Mouse (Mus musculus) forebrain, embryonic 14.5 days (tissue): ENCODE measurements around the gene Bex6. TPM values are rescaled to one million over a fixed set of nuclear protein-coding genes. Genes with fewer than 3 reads are reported as not detected.

Source experiments
- ATAC-seq: fragments of 200-750 bp; cut with Nextera tagmentation; 2 replicates; pipeline ENCODE4 v1.8.0; 2017; ENCODE audit warnings: mild to moderate bottlenecking, moderate library complexity
- DNase-seq: peaks from one replicate; pipeline ENCODE4 v3.0.0-alpha.2; 2015; ENCODE audit warnings: low spot score
- H3K27ac ChIP-seq: fragments of 300-500 bp; sonication (generic); 2 replicates; pipeline ENCODE4 v1.5.1; 2014; ENCODE audit warnings: low read depth, mild to moderate bottlenecking, control low read depth, low read length, moderate library complexity
- H3K27me3 ChIP-seq: fragments of 300-500 bp; sonication (generic); replicated peaks from 2 replicates; pipeline ENCODE4 v1.6.1; 2014; ENCODE audit warnings: low read length, control low read depth, mixed read lengths; ENCODE audit not compliant: control insufficient read depth, insufficient read depth
- H3K36me3 ChIP-seq: fragments of 300-500 bp; sonication (generic); 2 replicates; pipeline ENCODE4 v1.6.1; 2014; ENCODE audit warnings: low read length, control low read depth; ENCODE audit not compliant: control insufficient read depth, insufficient read depth
- H3K4me1 ChIP-seq: fragments of 300-500 bp; sonication (generic); 2 replicates; pipeline ENCODE4 v1.6.1; 2014; ENCODE audit warnings: antibody characterized with exemption, low read length, control low read depth; ENCODE audit not compliant: control insufficient read depth, insufficient read depth
- H3K4me2 ChIP-seq: fragments of 300-500 bp; sonication (generic); 2 replicates; pipeline ENCODE4 v1.6.1; 2014; ENCODE audit warnings: mild to moderate bottlenecking, control low read depth, low read length
- H3K4me3 ChIP-seq: fragments of 300-500 bp; sonication (generic); 2 replicates; pipeline ENCODE4 v1.5.1; 2014; ENCODE audit warnings: low read depth, low read length, control low read depth
- H3K9ac ChIP-seq: fragments of 300-500 bp; sonication (generic); 2 replicates; pipeline ENCODE4 v1.6.1; 2014; ENCODE audit warnings: mild to moderate bottlenecking, low read length, control low read depth, moderate library complexity
- H3K9me3 ChIP-seq: fragments of 300-500 bp; sonication (generic); replicated peaks from 2 replicates; pipeline ENCODE4 v1.6.1; 2016; ENCODE audit warnings: low read length, control low read depth, mixed read lengths; ENCODE audit not compliant: control insufficient read depth
- WGBS: fragments of 180-500 bp; shearing (Covaris S2); extraction: QIAGEN DNeasy Blood & Tissue Kit; methylation state at CpG from one replicate; pipeline ENCODE4 v1.1.7; 2014; 5-methylcytosine and 5-hydroxymethylcytosine counted together
- polyA plus RNA-seq: library from polyadenylated mRNA; unstranded; fragments of >200 nt; fragmentation: Nextera tagmentation; extraction: Ambion mirVana; gene quantifications from 2 replicates; pipeline ENCODE4 v1.2.1, GENCODE M21; 2014

Bex6 gene
- not detected in 2 replicates for polyA plus RNA-seq

GRCm38 (mm10) chr16:32179333-32179901 lies at the start of gene Bex6:
TSS of gene Bex6 (plus strand) at chr16:32179823.
- Histone ChIP-seq H3K27ac (no peak within 1 kb of the TSS), H3K4me2 (no peak within 1 kb of the TSS), H3K9ac (no peak within 1 kb of the TSS), H3K36me3 (no peaks in the 10 kb centered on the region), H3K4me1 (no peaks in the 10 kb centered on the region; the same call in 1 of the 2 replicates), H3K4me3 (no peak within 1 kb of the TSS), H3K9me3 (no peaks in the 10 kb centered on the region), H3K27me3 (no peaks in the 10 kb centered on the region)
- no peak for DNase-seq
- ATAC-seq = no peak
- WGBS = 91% methylated on average over 6 of the region's 6 CpGs

GRCm38 (mm10) chr16:32130190-32130826 lies 49.3 kb upstream of the Bex6 start:
- no peak for ATAC-seq
- no peaks in the 10 kb centered on the region for H3K9me3 ChIP-seq
- H3K4me2 ChIP-seq = no peak overlapping the region
- DNase-seq = no peak
- no peak overlapping the region for H3K9ac ChIP-seq
- 82% methylated on average over 16 of the region's 16 CpGs for WGBS
- no peaks in the 10 kb centered on the region for H3K4me1 ChIP-seq
- no peaks in the 10 kb centered on the region for H3K27me3 ChIP-seq
- H3K27ac ChIP-seq = no peak overlapping the region
- no peaks in the 10 kb centered on the region for H3K36me3 ChIP-seq
- H3K4me3 ChIP-seq = no peak overlapping the region

GRCm38 (mm10) chr16:32133148-32133547 lies 46.5 kb upstream of the Bex6 start:
- Histone ChIP-seq H3K9me3 (no peaks in the 10 kb centered on the region), H3K27me3 (no peaks in the 10 kb centered on the region), H3K4me3 (no peak overlapping the region), H3K4me1 (no peaks in the 10 kb centered on the region), H3K27ac (no peak overlapping the region), H3K4me2 (no peak overlapping the region), H3K36me3 (no peaks in the 10 kb centered on the region), H3K9ac (no peak overlapping the region)
- 88% methylated on average over 3 of the region's 3 CpGs for WGBS
- no peak for DNase-seq
- no peak for ATAC-seq

GRCm38 (mm10) chr16:32135842-32136357 lies 43.7 kb upstream of the Bex6 start:
- Histone ChIP-seq H3K9ac (no peak overlapping the region), H3K4me3 (no peak overlapping the region), H3K4me1 (no peaks in the 10 kb centered on the region), H3K27ac (no peak overlapping the region), H3K9me3 (no peaks in the 10 kb centered on the region), H3K36me3 (no peaks in the 10 kb centered on the region), H3K27me3 (no peaks in the 10 kb centered on the region), H3K4me2 (no peak overlapping the region)
- 82% methylated on average over 7 of the region's 7 CpGs for WGBS
- DNase-seq (no peak), ATAC-seq (no peak)

GRCm38 (mm10) chr16:32138954-32139353 lies 40.7 kb upstream of the Bex6 start:
- no peak for ATAC-seq
- WGBS = 100% methylated on average over 1 of the region's 1 CpGs
- no peak for DNase-seq
- H3K4me2 ChIP-seq = no peak overlapping the region
- H3K36me3 ChIP-seq = no peaks in the 10 kb centered on the region
- H3K27me3 ChIP-seq = no peaks in the 10 kb centered on the region
- H3K27ac ChIP-seq = no peak overlapping the region
- no peaks in the 10 kb centered on the region for H3K4me1 ChIP-seq
- no peak overlapping the region for H3K4me3 ChIP-seq
- H3K9me3 ChIP-seq = no peaks in the 10 kb centered on the region
- H3K9ac ChIP-seq = no peak overlapping the region

- H3K36me3 ChIP-seq = no peaks in the 10 kb centered on the region
- H3K27me3 ChIP-seq = no peaks in the 10 kb centered on the region
- no peak overlapping the region for H3K4me2 ChIP-seq
- ATAC-seq = no peak
- H3K4me1 ChIP-seq = no peaks in the 10 kb centered on the region
- no peak overlapping the region for H3K27ac ChIP-seq
- no peak overlapping the region for H3K9ac ChIP-seq
- 95% methylated on average over 15 of the region's 15 CpGs for WGBS
- no peaks in the 10 kb centered on the region for H3K9me3 ChIP-seq
- DNase-seq = no peak
- no peak overlapping the region for H3K4me3 ChIP-seq
Measured at GRCm38 (mm10) chr16:32143766-32144165, 35.9 kb upstream of the Bex6 start.

GRCm38 (mm10) chr16:32144592-32144991 lies 35.0 kb upstream of the Bex6 start:
- ATAC-seq (no peak), DNase-seq (no peak)
- no peak overlapping the region for H3K4me3 ChIP-seq
- no peaks in the 10 kb centered on the region for H3K9me3 ChIP-seq
- no peak overlapping the region for H3K9ac ChIP-seq
- WGBS = 93% methylated on average over 17 of the region's 17 CpGs
- no peaks in the 10 kb centered on the region for H3K4me1 ChIP-seq
- H3K36me3 ChIP-seq = no peaks in the 10 kb centered on the region
- no peaks in the 10 kb centered on the region for H3K27me3 ChIP-seq
- H3K27ac ChIP-seq = no peak overlapping the region
- H3K4me2 ChIP-seq = no peak overlapping the region

- no peak for ATAC-seq
- DNase-seq = peak; percentile 18
- WGBS = 67% methylated on average over 11 of the region's 13 CpGs
- H3K36me3 ChIP-seq = no peaks in the 10 kb centered on the region
- H3K4me1 ChIP-seq = no peaks in the 10 kb centered on the region
- H3K9ac ChIP-seq = no peak overlapping the region
- H3K27ac ChIP-seq = no peak overlapping the region
- H3K4me2 ChIP-seq = no peak overlapping the region
- no peak overlapping the region for H3K4me3 ChIP-seq
- H3K9me3 ChIP-seq = no peaks in the 10 kb centered on the region
- H3K27me3 ChIP-seq = no peaks in the 10 kb centered on the region
Measured at GRCm38 (mm10) chr16:32147589-32148207, 31.9 kb upstream of the Bex6 start.

- H3K9me3 ChIP-seq = no peaks in the 10 kb centered on the region
- no peak overlapping the region for H3K4me2 ChIP-seq
- ATAC-seq (no peak), DNase-seq (no peak)
- H3K9ac ChIP-seq = no peak overlapping the region
- no peaks in the 10 kb centered on the region for H3K36me3 ChIP-seq
- H3K27me3 ChIP-seq = no peaks in the 10 kb centered on the region
- H3K4me3 ChIP-seq = no peak overlapping the region
- WGBS = 80% methylated on average over 1 of the region's 1 CpGs
- peak overlapping the region; percentile 36; the same call in 1 of the 2 replicates for H3K27ac ChIP-seq
- no peaks in the 10 kb centered on the region for H3K4me1 ChIP-seq
Measured at GRCm38 (mm10) chr16:32153976-32154375, 25.6 kb upstream of the Bex6 start.
